Mouse (Mus musculus) hindbrain, postnatal 0 days (tissue): ENCODE measurements around the gene Rpn2. TPM values are rescaled to one million over a fixed set of nuclear protein-coding genes. Genes with fewer than 3 reads are reported as not detected.

Source experiments
- ATAC-seq: fragments of 200-750 bp; cut with Nextera tagmentation; 2 replicates; pipeline ENCODE4 v1.8.0; 2017; ENCODE audit warnings: mild to moderate bottlenecking, moderate TSS enrichment, moderate library complexity
- DNase-seq: peaks from one replicate; pipeline ENCODE4 v3.0.0-alpha.2; 2015; ENCODE audit warnings: low spot score
- H3K27ac ChIP-seq: fragments of 300-500 bp; sonication (generic); 2 replicates; pipeline ENCODE4 v1.5.1; 2014; ENCODE audit warnings: mild to moderate bottlenecking
- H3K27me3 ChIP-seq: fragments of 300-500 bp; sonication (generic); 2 replicates; pipeline ENCODE4 v1.6.1; 2014; ENCODE audit warnings: low read length, mixed read lengths; ENCODE audit not compliant: insufficient read depth
- H3K36me3 ChIP-seq: fragments of 300-500 bp; sonication (generic); 2 replicates; pipeline ENCODE4 v1.6.1; 2014; ENCODE audit warnings: low read length, mixed read lengths; ENCODE audit not compliant: insufficient read depth
- H3K4me1 ChIP-seq: fragments of 300-500 bp; sonication (generic); 2 replicates; pipeline ENCODE4 v1.6.1; 2014; ENCODE audit warnings: antibody characterized with exemption, low read length, mixed read lengths; ENCODE audit not compliant: insufficient read depth
- H3K4me2 ChIP-seq: fragments of 300-500 bp; sonication (generic); 2 replicates; pipeline ENCODE4 v1.6.1; 2014; ENCODE audit warnings: low read depth, mild to moderate bottlenecking, low read length, moderate library complexity, mixed read lengths
- H3K4me3 ChIP-seq: fragments of 300-500 bp; sonication (generic); 2 replicates; pipeline ENCODE4 v1.5.1; 2014; ENCODE audit warnings: low read length
- H3K9ac ChIP-seq: fragments of 300-500 bp; sonication (generic); replicated peaks from 2 replicates; pipeline ENCODE4 v1.6.1; 2014; ENCODE audit warnings: mild to moderate bottlenecking, low read length, moderate library complexity, mixed read lengths
- H3K9me3 ChIP-seq: fragments of 300-500 bp; sonication (generic); 2 replicates; pipeline ENCODE4 v1.6.1; 2016; ENCODE audit warnings: low read length, mixed read lengths
- CTCF ChIP-seq: IDR thresholded peaks from 2 replicates; pipeline ENCODE4 v1.5.1; 2016; ENCODE audit warnings: antibody characterized with exemption, control low read depth, low read depth
- WGBS: fragments of 180-500 bp; shearing (Covaris S2); extraction: QIAGEN DNeasy Blood & Tissue Kit; methylation state at CpG from one replicate; pipeline ENCODE4 v1.1.7; 2014; 5-methylcytosine and 5-hydroxymethylcytosine counted together
- polyA plus RNA-seq: library from polyadenylated mRNA; unstranded; fragments of >200 nt; fragmentation: Nextera tagmentation; extraction: Ambion mirVana; gene quantifications from 2 replicates; pipeline ENCODE4 v1.2.1, GENCODE M21; 2015
- total RNA-seq: library from RNA; depleted of rRNA; stranded (reverse); fragments of >200 nt; gene quantifications from 2 replicates; pipeline ENCODE4 v1.2.3, GENCODE M21; 2014

The Rpn2 gene
- total and polyA plus RNA-seq, 2 experiments from 2014 or later = 201 to 253 TPM

GRCm38 (mm10) chr2:157292093-157292492, 13.3 kb downstream of the Rpn2 start:
- 6% methylated on average over 2 of the region's 2 CpGs for WGBS
- no peak overlapping the region for H3K4me2 ChIP-seq
- no peaks in the 10 kb centered on the region for H3K9me3 ChIP-seq
- peak; percentile 89 for DNase-seq
- H3K27me3 ChIP-seq = no peaks in the 10 kb centered on the region
- no peaks in the 10 kb centered on the region for H3K4me1 ChIP-seq
- TF ChIP-seq CTCF = peak; percentile 88
- no peak overlapping the region for H3K27ac ChIP-seq
- H3K9ac ChIP-seq = no peak overlapping the region
- peaks cover 42% of the 10 kb centered on the region for H3K36me3 ChIP-seq
- no peak for ATAC-seq
- no peak overlapping the region for H3K4me3 ChIP-seq

- Histone ChIP-seq H3K4me3 (no peak overlapping the region), H3K4me2 (no peak overlapping the region), H3K4me1 (no peaks in the 10 kb centered on the region), H3K27me3 (no peaks in the 10 kb centered on the region), H3K9me3 (no peaks in the 10 kb centered on the region), H3K27ac (no peak overlapping the region), H3K36me3 (peaks cover 57% of the 10 kb centered on the region), H3K9ac (no peak overlapping the region)
- WGBS = 69% methylated on average over 7 of the region's 7 CpGs
- ATAC-seq (no peak), DNase-seq (no peak)
- no peak for TF ChIP-seq CTCF
Measured at GRCm38 (mm10) chr2:157296105-157296689, 17.4 kb downstream of the Rpn2 start.

- no peak for TF ChIP-seq CTCF
- ATAC-seq (no peak), DNase-seq (no peak)
- Histone ChIP-seq H3K4me2 (no peak overlapping the region), H3K27ac (no peak overlapping the region), H3K36me3 (peaks cover 58% of the 10 kb centered on the region), H3K9me3 (no peaks in the 10 kb centered on the region), H3K9ac (no peak overlapping the region), H3K4me3 (no peak overlapping the region), H3K4me1 (no peaks in the 10 kb centered on the region), H3K27me3 (no peaks in the 10 kb centered on the region)
- WGBS = 92% methylated on average over 6 of the region's 6 CpGs
Measured at GRCm38 (mm10) chr2:157300051-157300450, 21.2 kb downstream of the Rpn2 start.

GRCm38 (mm10) chr2:157303096-157303495, 24.3 kb downstream of the Rpn2 start:
- H3K4me1 ChIP-seq = no peaks in the 10 kb centered on the region
- DNase-seq (peak; percentile 54), ATAC-seq (peak; percentile 21; the same call in 1 of the 2 replicates)
- peak overlapping the region; percentile 33 for H3K27ac ChIP-seq
- H3K9me3 ChIP-seq = no peaks in the 10 kb centered on the region
- no peak overlapping the region for H3K4me2 ChIP-seq
- TF ChIP-seq CTCF = no peak
- no peak overlapping the region for H3K9ac ChIP-seq
- H3K27me3 ChIP-seq = no peaks in the 10 kb centered on the region
- H3K4me3 ChIP-seq = no peak overlapping the region
- 45% methylated on average over 9 of the region's 9 CpGs for WGBS
- peaks cover 50% of the 10 kb centered on the region for H3K36me3 ChIP-seq

- DNase-seq (no peak), ATAC-seq (no peak)
- H3K27me3 ChIP-seq = no peaks in the 10 kb centered on the region
- no peaks in the 10 kb centered on the region for H3K9me3 ChIP-seq
- 68% methylated on average over 7 of the region's 7 CpGs for WGBS
- H3K4me3 ChIP-seq = no peak overlapping the region
- no peak overlapping the region for H3K4me2 ChIP-seq
- no peak overlapping the region for H3K9ac ChIP-seq
- no peak for TF ChIP-seq CTCF
- H3K4me1 ChIP-seq = no peaks in the 10 kb centered on the region
- H3K27ac ChIP-seq = no peak overlapping the region
- peaks cover 30% of the 10 kb centered on the region; the same call in 1 of the 2 replicates for H3K36me3 ChIP-seq
Measured at GRCm38 (mm10) chr2:157306091-157307032, 27.5 kb downstream of the Rpn2 start.

GRCm38 (mm10) chr2:157307715-157308265, 29.0 kb downstream of the Rpn2 start:
- Histone ChIP-seq H3K4me2 (no peak overlapping the region), H3K27ac (peak overlapping the region; percentile 65), H3K4me3 (no peak overlapping the region), H3K9me3 (no peaks in the 10 kb centered on the region), H3K27me3 (no peaks in the 10 kb centered on the region), H3K4me1 (no peaks in the 10 kb centered on the region), H3K9ac (no peak overlapping the region), H3K36me3 (peaks cover 28% of the 10 kb centered on the region; the same call in 1 of the 2 replicates)
- ATAC-seq = peak; percentile 79; the same call in 1 of the 2 replicates
- TF ChIP-seq CTCF = no peak
- DNase-seq = peak; percentile 72
- WGBS = 48% methylated on average over 4 of the region's 4 CpGs
